Mouse (Mus musculus) kidney, adult 2 months (tissue): ENCODE measurements around the gene Adh5. TPM values are rescaled to one million over a fixed set of nuclear protein-coding genes. Genes with fewer than 3 reads are reported as not detected.
A peak's percentile ranks its signal among the peaks of the same experiment; 100 is the strongest.

Experiments
- DNase-seq: peaks from one replicate; pipeline ENCODE4 v3.0.0; 2021
- H3K27ac ChIP-seq: fragments of 200-500 bp; 2 replicates; pipeline ENCODE4 v1.5.1; 2012; ENCODE audit warnings: low read depth, low read length, control low read depth, inconsistent platforms; ENCODE audit not compliant: insufficient read depth
- H3K27me3 ChIP-seq: fragments of 200-500 bp; replicated peaks from 2 replicates; pipeline ENCODE4 v1.6.1; 2012; ENCODE audit warnings: mild to moderate bottlenecking, moderate library complexity, low read length, inconsistent platforms; ENCODE audit not compliant: control insufficient read depth, insufficient read depth
- H3K36me3 ChIP-seq: fragments of 200-500 bp; 2 replicates; pipeline ENCODE4 v1.6.1; 2012; ENCODE audit warnings: mild to moderate bottlenecking, moderate library complexity, low read length, inconsistent platforms; ENCODE audit not compliant: control insufficient read depth, insufficient read depth
- H3K4me1 ChIP-seq: fragments of 200-500 bp; 2 replicates; pipeline ENCODE4 v1.6.1; 2011; ENCODE audit warnings: low read length; ENCODE audit not compliant: control insufficient read depth, insufficient read depth
- H3K4me3 ChIP-seq: fragments of 200-500 bp; 2 replicates; pipeline ENCODE4 v1.5.1; 2011; ENCODE audit warnings: mild to moderate bottlenecking, low read depth, low read length, control low read depth; ENCODE audit not compliant: insufficient read depth
- CTCF ChIP-seq: fragments of 200-500 bp; conservative IDR thresholded peaks from 2 replicates; pipeline ENCODE4 v1.5.1; 2011; ENCODE audit warnings: low read depth, mild to moderate bottlenecking, control low read depth, low read length, moderate library complexity, mixed read lengths; ENCODE audit not compliant: insufficient read depth, insufficient read length
- POLR2A ChIP-seq: fragments of 200-500 bp; IDR thresholded peaks from one replicate; pipeline ENCODE4 v1.6.1; 2011; ENCODE audit warnings: low read depth, low read length, control low read depth
- WGBS: fragments of 180-500 bp; shearing (Covaris S2); methylation state at CpG from one replicate; pipeline ENCODE4 v1.1.7; 2018; 5-methylcytosine and 5-hydroxymethylcytosine counted together
- polyA plus RNA-seq: library from polyadenylated mRNA; depleted of rRNA; stranded (reverse); fragments of >200 nt; gene quantifications from 2 replicates; pipeline ENCODE4 v1.2.3, GENCODE M21; 2012

Gene Adh5
- polyA plus RNA-seq, 1 experiment, result 107 TPM

GRCm38 (mm10) chr3:138438716-138439115 lies 4.2 kb upstream of the Adh5 start:
- DNase-seq, result no peak
- 79% methylated on average over 3 of the region's 3 CpGs for WGBS
- no peaks in the 10 kb centered on the region for H3K36me3 ChIP-seq
- no peaks in the 10 kb centered on the region for H3K27me3 ChIP-seq
- no peak overlapping the region for H3K4me3 ChIP-seq
- peaks cover 3% of the 10 kb centered on the region; the same call in 1 of the 2 replicates for H3K4me1 ChIP-seq
- TF ChIP-seq CTCF (no peak), POLR2A (no peak)
- no peak overlapping the region for H3K27ac ChIP-seq

- 2% methylated on average over 9 of the region's 9 CpGs for WGBS
- H3K27ac ChIP-seq, result no peak overlapping the region; the same call in 1 of the 2 replicates
- no peak for DNase-seq
Measured at GRCm38 (mm10) chr3:138442203-138442602, 690 bp upstream of the Adh5 start.

GRCm38 (mm10) chr3:138443465-138443771 lies 525 bp downstream of the Adh5 start:
- Histone ChIP-seq H3K27ac (peak overlapping the region; percentile 92), H3K4me3 (peak overlapping the region; percentile 97), H3K4me1 (peaks cover 7% of the 10 kb centered on the region; the same call in 1 of the 2 replicates), H3K27me3 (no peaks in the 10 kb centered on the region), H3K36me3 (no peaks in the 10 kb centered on the region)
- TF ChIP-seq CTCF (no peak), POLR2A (no peak)
- no peak for DNase-seq
- 3% methylated on average over 9 of the region's 9 CpGs for WGBS

More at GRCm38 (mm10) chr3:138442203-138442602, 690 bp upstream of the Adh5 start:
- Histone ChIP-seq H3K4me1 (peaks cover 3% of the 10 kb centered on the region; the same call in 1 of the 2 replicates), H3K36me3 (no peaks in the 10 kb centered on the region), H3K4me3 (peak overlapping the region; percentile 97), H3K27me3 (no peaks in the 10 kb centered on the region)
- TF ChIP-seq CTCF (no peak), POLR2A (no peak)

GRCm38 (mm10) chr3:138448077-138448860 lies 5.4 kb downstream of the Adh5 start:
- TF ChIP-seq CTCF, result no peak
- no peak overlapping the region for H3K4me3 ChIP-seq
- no peaks in the 10 kb centered on the region for H3K27me3 ChIP-seq
- H3K27ac ChIP-seq, result peak overlapping the region; percentile 94
- WGBS, result 39% methylated on average over 12 of the region's 12 CpGs
- peaks cover 8% of the 10 kb centered on the region; the same call in 1 of the 2 replicates for H3K4me1 ChIP-seq
- DNase-seq, result peak; percentile 79
- H3K36me3 ChIP-seq, result peaks cover 2% of the 10 kb centered on the region; the same call in 1 of the 2 replicates

GRCm38 (mm10) chr3:138452169-138452568 lies 9.3 kb downstream of the Adh5 start:
- DNase-seq, result no peak
- Histone ChIP-seq H3K27me3 (no peaks in the 10 kb centered on the region), H3K36me3 (peaks cover 2% of the 10 kb centered on the region; the same call in 1 of the 2 replicates), H3K27ac (no peak overlapping the region), H3K4me3 (no peak overlapping the region), H3K4me1 (peaks cover 8% of the 10 kb centered on the region; the same call in 1 of the 2 replicates)
- TF ChIP-seq POLR2A, result no peak
- TF ChIP-seq CTCF, result no peak
- 82% methylated on average over 10 of the region's 10 CpGs for WGBS

GRCm38 (mm10) chr3:138454234-138454633 lies 11.3 kb downstream of the Adh5 start:
- Histone ChIP-seq H3K4me1 (no peaks in the 10 kb centered on the region; the same call in 1 of the 2 replicates), H3K27me3 (no peaks in the 10 kb centered on the region), H3K36me3 (peaks cover 2% of the 10 kb centered on the region; the same call in 1 of the 2 replicates), H3K27ac (no peak overlapping the region), H3K4me3 (no peak overlapping the region)
- 75% methylated on average over 1 of the region's 1 CpGs for WGBS
- DNase-seq, result no peak
- no peak for TF ChIP-seq CTCF
- no peak for TF ChIP-seq POLR2A

GRCm38 (mm10) chr3:138454711-138455435 lies 12.0 kb downstream of the Adh5 start:
- DNase-seq, result peak; percentile 73
- 67% methylated on average over 13 of the region's 13 CpGs for WGBS
- Histone ChIP-seq H3K27ac (no peak overlapping the region), H3K27me3 (no peaks in the 10 kb centered on the region), H3K4me3 (no peak overlapping the region), H3K36me3 (peaks cover 2% of the 10 kb centered on the region; the same call in 1 of the 2 replicates), H3K4me1 (no peaks in the 10 kb centered on the region; the same call in 1 of the 2 replicates)
- TF ChIP-seq POLR2A, result no peak
- TF ChIP-seq CTCF, result no peak
